ENCODE assay signal across 13 mouse cellular contexts in genomic region chr2:172110706-172111105, GRCm38 (mm10).
DNase-seq lines count a peak whose midpoint lies in the region; ATAC-seq lines count a peak whose summit lies in the region.
"Had no signal": no experiment of that assay in that cellular context is flagged by ENCODE, and none has a peak within 500 bp of the region (broad histone marks: within the 10 kb centered on the region; RNA-seq: fewer than 3 reads in every experiment).

No protein-coding gene starts in this region.

- no peaks in the 10 kb centered on the region for H3K4me1 ChIP-seq in forebrain, embryonic 14.5 days (ENCODE audit: control insufficient read depth, insufficient read depth, low read length)
- peaks cover 3% of the 10 kb centered on the region for H3K4me1 ChIP-seq in forebrain, embryonic 13.5 days
- H3K4me1 ChIP-seq: embryonic facial prominence, embryonic 15.5 days had no signal

- H3K36me3 ChIP-seq in forebrain, embryonic 14.5 days (ENCODE audit: control insufficient read depth, insufficient read depth, low read length), result no peaks in the 10 kb centered on the region
- H3K36me3 ChIP-seq in forebrain, embryonic 13.5 days (ENCODE audit: poor library complexity, severe bottlenecking), result no peaks in the 10 kb centered on the region
- H3K36me3 ChIP-seq: embryonic facial prominence, embryonic 15.5 days had no signal

- H3K4me2 ChIP-seq in forebrain, embryonic 14.5 days (ENCODE audit: low read length), result no peak overlapping the region
- H3K4me2 ChIP-seq in forebrain, embryonic 13.5 days, result no peak overlapping the region
- H3K4me2 ChIP-seq: embryonic facial prominence, embryonic 15.5 days had no signal

- H3K27me3 ChIP-seq in forebrain, embryonic 14.5 days (replicated peaks; ENCODE audit: control insufficient read depth, insufficient read depth, low read length), result no peaks in the 10 kb centered on the region
- H3K27me3 ChIP-seq in forebrain, embryonic 13.5 days, result no peaks in the 10 kb centered on the region
- H3K27me3 ChIP-seq: embryonic facial prominence, embryonic 15.5 days had no signal

- ATAC-seq in forebrain, embryonic 14.5 days, result no peak
- no peak for ATAC-seq in forebrain, embryonic 13.5 days

- peak; percentile 22 for DNase-seq in forebrain, embryonic 14.5 days (ENCODE audit: low spot score)
- peak; percentile 80 to 84 for DNase-seq in kidney, postnatal 4 days
- no peak for DNase-seq in kidney, adult 18-20 months
- peak; percentile 66 for DNase-seq in R1 (ENCODE audit: low read depth, low spot score)
- peak; percentile 76 for DNase-seq in hindlimb bud, embryonic 11.5 days (ENCODE audit: extremely low spot score, low read depth, low spot score)
- DNase-seq in right cerebral cortex, adult 18-20 months, result no peak
- DNase-seq in urinary bladder, postnatal 10 days (ENCODE audit: low spot score), result no peak
- DNase-seq: cerebellum, adult 11 months; layer of hippocampus, adult 9-11 months; right cerebral cortex, postnatal 4 days had no signal

- WGBS in forebrain, embryonic 14.5 days, result 42% methylated on average over 3 of the region's 3 CpGs
- 43% methylated on average over 3 of the region's 3 CpGs for WGBS in forebrain, embryonic 13.5 days

- no peaks in the 10 kb centered on the region for H3K9me3 ChIP-seq in forebrain, embryonic 14.5 days (replicated peaks; ENCODE audit: control insufficient read depth, low read length)
- no peaks in the 10 kb centered on the region for H3K9me3 ChIP-seq in forebrain, embryonic 13.5 days (replicated peaks)
- H3K9me3 ChIP-seq: embryonic facial prominence, embryonic 15.5 days had no signal

- H3K27ac ChIP-seq in forebrain, embryonic 14.5 days (ENCODE audit: low read depth, low read length), result no peak overlapping the region
- H3K27ac ChIP-seq in forebrain, embryonic 13.5 days, result no peak overlapping the region
- H3K27ac ChIP-seq: embryonic facial prominence, embryonic 15.5 days; liver, embryonic 14.5 days had no signal

- no peak overlapping the region for H3K4me3 ChIP-seq in forebrain, embryonic 14.5 days (ENCODE audit: low read depth, low read length)
- H3K4me3 ChIP-seq in forebrain, embryonic 13.5 days, result no peak overlapping the region
- H3K4me3 ChIP-seq: embryonic facial prominence, embryonic 15.5 days had no signal

- no peak overlapping the region for H3K9ac ChIP-seq in forebrain, embryonic 14.5 days (ENCODE audit: low read length)
- no peak overlapping the region for H3K9ac ChIP-seq in forebrain, embryonic 13.5 days
- H3K9ac ChIP-seq: embryonic facial prominence, embryonic 15.5 days; liver, embryonic 14.5 days had no signal

Comparison
In these comparisons a context has a peak if more than half of its experiments do, and no peak if none do; other contexts are left out.
1. DNase-seq: peak in forebrain, embryonic 14.5 days (single experiment), kidney, postnatal 4 days (2 of 2), R1 (single experiment) and hindlimb bud, embryonic 11.5 days (single experiment); none in kidney, adult 18-20 months (single experiment), right cerebral cortex, adult 18-20 months (single experiment) and urinary bladder, postnatal 10 days (single experiment).